Mouse (Mus musculus): Measurements from ENCODE around the gene Asrgl1.

Gene Asrgl1

GRCm38 (mm10) chr19:9072157-9072530 is 63.3 kb downstream of the Asrgl1 start:
- no peak for DNase-seq (ENCODE audit: low read depth, low spot score)

- DNase-seq (ENCODE audit: low read depth, low spot score) = no peak
These were observed 63.8 kb downstream of the Asrgl1 start for GRCm38 (mm10) chr19:9071456-9072156.

- DNase-seq (ENCODE audit: low read depth, low spot score) = no peak
These were observed 65.1 kb downstream of the Asrgl1 start for GRCm38 (mm10) chr19:9070316-9070715.

GRCm38 (mm10) chr19:9069687-9070307 is 65.6 kb downstream of the Asrgl1 start:
- DNase-seq (ENCODE audit: low read depth, low spot score) = no peak

- no peak for DNase-seq (ENCODE audit: low read depth, low spot score)
These were observed 68.1 kb downstream of the Asrgl1 start for GRCm38 (mm10) chr19:9067292-9067691.

- peak; percentile 74 for DNase-seq (ENCODE audit: low read depth, low spot score)
These were observed 69.5 kb downstream of the Asrgl1 start for GRCm38 (mm10) chr19:9065621-9066561.

- no peak for DNase-seq (ENCODE audit: low read depth, low spot score)
These were observed 71.6 kb downstream of the Asrgl1 start for GRCm38 (mm10) chr19:9063831-9064230.

GRCm38 (mm10) chr19:9062822-9063221 is 72.6 kb downstream of the Asrgl1 start:
- DNase-seq (ENCODE audit: low read depth, low spot score) = no peak

- DNase-seq (ENCODE audit: low read depth, low spot score) = peak; percentile 32
These were observed 74.1 kb downstream of the Asrgl1 start for GRCm38 (mm10) chr19:9061221-9061893.

GRCm38 (mm10) chr19:9060103-9060502 is 75.3 kb downstream of the Asrgl1 start:
- DNase-seq (ENCODE audit: low read depth, low spot score) = no peak
